Mouse (Mus musculus) liver, embryonic 16.5 days (tissue): ENCODE measurements around the gene Gast. TPM values are rescaled to one million over a fixed set of nuclear protein-coding genes. Genes with fewer than 3 reads are reported as not detected.
A peak's percentile ranks its signal among the peaks of the same experiment; 100 is the strongest.

Experiments used
- ATAC-seq: fragments of 200-750 bp; cut with Nextera tagmentation; 2 replicates; pipeline ENCODE4 v1.8.0; 2017; ENCODE audit warnings: low read depth, mild to moderate bottlenecking, moderate number of reproducible peaks, moderate library complexity
- H3K27ac ChIP-seq: fragments of 300-500 bp; sonication (generic); 2 replicates; pipeline ENCODE4 v1.5.1; 2014; ENCODE audit warnings: mild to moderate bottlenecking, low read length
- H3K27me3 ChIP-seq: fragments of 300-500 bp; sonication (generic); 2 replicates; pipeline ENCODE4 v1.6.1; 2014; ENCODE audit warnings: low read depth, low read length, mixed read lengths; ENCODE audit not compliant: control insufficient read depth, insufficient read depth
- H3K36me3 ChIP-seq: fragments of 300-500 bp; sonication (generic); 2 replicates; pipeline ENCODE4 v1.6.1; 2014; ENCODE audit warnings: mild to moderate bottlenecking; ENCODE audit not compliant: control insufficient read depth, insufficient read depth
- H3K4me1 ChIP-seq: fragments of 300-500 bp; sonication (generic); 2 replicates; pipeline ENCODE4 v1.6.1; 2014; ENCODE audit warnings: low read depth, low read length, mixed read lengths; ENCODE audit not compliant: control insufficient read depth
- H3K4me2 ChIP-seq: fragments of 300-500 bp; sonication (generic); 2 replicates; pipeline ENCODE4 v1.6.1; 2014; ENCODE audit warnings: low read depth, low read length, mixed read lengths
- H3K4me3 ChIP-seq: fragments of 300-500 bp; sonication (generic); 2 replicates; pipeline ENCODE4 v1.5.1; 2014; ENCODE audit warnings: low read depth, mild to moderate bottlenecking, low read length
- H3K9ac ChIP-seq: fragments of 300-500 bp; sonication (generic); 2 replicates; pipeline ENCODE4 v1.6.1; 2014; ENCODE audit warnings: low read depth, low read length
- H3K9me3 ChIP-seq: fragments of 300-500 bp; sonication (generic); replicated peaks from 2 replicates; pipeline ENCODE4 v1.6.1; 2016; ENCODE audit warnings: low read length; ENCODE audit not compliant: control insufficient read depth
- WGBS: fragments of 180-500 bp; shearing (Covaris S2); extraction: QIAGEN DNeasy Blood & Tissue Kit; methylation state at CpG from one replicate; pipeline ENCODE4 v1.1.7; 2014; ENCODE audit not compliant: insufficient replicate concordance; 5-methylcytosine and 5-hydroxymethylcytosine counted together
- polyA plus RNA-seq: library from polyadenylated mRNA; unstranded; fragments of >200 nt; fragmentation: Nextera tagmentation; extraction: Ambion mirVana; gene quantifications from 2 replicates; pipeline ENCODE4 v1.2.1, GENCODE M21; 2015

The Gast gene
- polyA plus RNA-seq: not detected in 2 replicates

- no peak within 1 kb of the TSS for H3K4me3 ChIP-seq
- 64% methylated on average over 6 of the region's 6 CpGs for WGBS
- no peak for ATAC-seq
- H3K4me2 ChIP-seq: no peak within 1 kb of the TSS
- H3K9ac ChIP-seq: no peak within 1 kb of the TSS
- H3K9me3 ChIP-seq: no peaks in the 10 kb centered on the region
- H3K27ac ChIP-seq: no peak within 1 kb of the TSS
- no peaks in the 10 kb centered on the region for H3K4me1 ChIP-seq
- no peaks in the 10 kb centered on the region for H3K36me3 ChIP-seq
- H3K27me3 ChIP-seq: no peaks in the 10 kb centered on the region
These were observed at the start of gene Gast for GRCm38 (mm10) chr11:100333944-100334457. Gene Gast, plus strand, starts transcription at chr11:100334407.

- H3K4me1 ChIP-seq: no peaks in the 10 kb centered on the region
- H3K9me3 ChIP-seq: no peaks in the 10 kb centered on the region
- H3K27ac ChIP-seq: no peak overlapping the region
- no peak overlapping the region for H3K4me3 ChIP-seq
- no peak overlapping the region for H3K9ac ChIP-seq
- H3K27me3 ChIP-seq: no peaks in the 10 kb centered on the region
- WGBS: 58% methylated on average over 4 of the region's 4 CpGs
- no peak overlapping the region for H3K4me2 ChIP-seq
- H3K36me3 ChIP-seq: no peaks in the 10 kb centered on the region
- ATAC-seq: no peak
These were observed 49.2 kb upstream of the Gast start for GRCm38 (mm10) chr11:100284988-100285387.

GRCm38 (mm10) chr11:100287024-100287423 is 47.2 kb upstream of the Gast start:
- Histone ChIP-seq H3K27me3 (no peaks in the 10 kb centered on the region), H3K36me3 (no peaks in the 10 kb centered on the region), H3K4me1 (no peaks in the 10 kb centered on the region), H3K9ac (no peak overlapping the region), H3K27ac (no peak overlapping the region), H3K4me3 (no peak overlapping the region), H3K4me2 (no peak overlapping the region), H3K9me3 (no peaks in the 10 kb centered on the region)
- no peak for ATAC-seq
- 48% methylated on average over 10 of the region's 10 CpGs for WGBS

- H3K9ac ChIP-seq: no peak overlapping the region
- no peak overlapping the region for H3K27ac ChIP-seq
- ATAC-seq: no peak
- no peaks in the 10 kb centered on the region; the same call in 1 of the 2 replicates for H3K27me3 ChIP-seq
- no peaks in the 10 kb centered on the region for H3K4me1 ChIP-seq
- H3K4me2 ChIP-seq: no peak overlapping the region
- H3K36me3 ChIP-seq: no peaks in the 10 kb centered on the region
- H3K4me3 ChIP-seq: no peak overlapping the region
- WGBS: 67% methylated on average over 6 of the region's 6 CpGs
- H3K9me3 ChIP-seq: no peaks in the 10 kb centered on the region
These were observed 45.3 kb upstream of the Gast start for GRCm38 (mm10) chr11:100288942-100289341.

- Histone ChIP-seq H3K4me2 (no peak overlapping the region), H3K36me3 (no peaks in the 10 kb centered on the region), H3K27ac (no peak overlapping the region), H3K27me3 (no peaks in the 10 kb centered on the region; the same call in 1 of the 2 replicates), H3K4me1 (no peaks in the 10 kb centered on the region), H3K9me3 (no peaks in the 10 kb centered on the region), H3K4me3 (no peak overlapping the region), H3K9ac (no peak overlapping the region)
- WGBS: 52% methylated on average over 5 of the region's 5 CpGs
- no peak for ATAC-seq
These were observed 44.0 kb upstream of the Gast start for GRCm38 (mm10) chr11:100290235-100290634.

GRCm38 (mm10) chr11:100292884-100293283 is 41.3 kb upstream of the Gast start:
- 51% methylated on average over 6 of the region's 6 CpGs for WGBS
- H3K27me3 ChIP-seq: peaks cover 3% of the 10 kb centered on the region; the same call in 1 of the 2 replicates
- ATAC-seq: no peak
- H3K36me3 ChIP-seq: no peaks in the 10 kb centered on the region
- no peak overlapping the region for H3K9ac ChIP-seq
- H3K4me1 ChIP-seq: no peaks in the 10 kb centered on the region
- no peak overlapping the region for H3K4me2 ChIP-seq
- H3K27ac ChIP-seq: no peak overlapping the region
- H3K4me3 ChIP-seq: no peak overlapping the region
- H3K9me3 ChIP-seq: no peaks in the 10 kb centered on the region

GRCm38 (mm10) chr11:100295308-100295707 is 38.9 kb upstream of the Gast start:
- 5% methylated on average over 10 of the region's 10 CpGs for WGBS
- Histone ChIP-seq H3K9me3 (no peaks in the 10 kb centered on the region), H3K27me3 (peaks cover 3% of the 10 kb centered on the region; the same call in 1 of the 2 replicates), H3K36me3 (no peaks in the 10 kb centered on the region), H3K4me1 (no peaks in the 10 kb centered on the region), H3K4me3 (no peak overlapping the region), H3K27ac (no peak overlapping the region), H3K9ac (no peak overlapping the region), H3K4me2 (no peak overlapping the region)
- no peak for ATAC-seq

GRCm38 (mm10) chr11:100297801-100298200 is 36.4 kb upstream of the Gast start:
- H3K4me1 ChIP-seq: no peaks in the 10 kb centered on the region
- H3K4me3 ChIP-seq: no peak overlapping the region
- H3K27me3 ChIP-seq: peaks cover 3% of the 10 kb centered on the region; the same call in 1 of the 2 replicates
- ATAC-seq: no peak
- H3K9ac ChIP-seq: no peak overlapping the region
- WGBS: 28% methylated on average over 5 of the region's 5 CpGs
- H3K4me2 ChIP-seq: peak overlapping the region; percentile 2; the same call in 1 of the 2 replicates
- no peaks in the 10 kb centered on the region for H3K9me3 ChIP-seq
- H3K27ac ChIP-seq: no peak overlapping the region
- no peaks in the 10 kb centered on the region for H3K36me3 ChIP-seq

GRCm38 (mm10) chr11:100298274-100299036 is 35.8 kb upstream of the Gast start:
- Histone ChIP-seq H3K27me3 (peaks cover 3% of the 10 kb centered on the region; the same call in 1 of the 2 replicates), H3K9me3 (no peaks in the 10 kb centered on the region), H3K36me3 (no peaks in the 10 kb centered on the region), H3K4me3 (no peak overlapping the region), H3K4me2 (peak overlapping the region; percentile 2; the same call in 1 of the 2 replicates), H3K27ac (no peak overlapping the region), H3K4me1 (no peaks in the 10 kb centered on the region), H3K9ac (no peak overlapping the region)
- WGBS: 20% methylated on average over 18 of the region's 18 CpGs
- peak; percentile 37; the same call in 1 of the 2 replicates for ATAC-seq
